Mouse (Mus musculus) kidney, postnatal 36 days (tissue): ENCODE results near the gene Olfr1489.
"Not testable (repeated sequence)": the region's sequence is repeated elsewhere in the genome, so short reads cannot be mapped to it uniquely, and the experiment has no call there.

Experiments used
- DNase-seq, 2 experiments: peaks; one replicate each; pipeline ENCODE4 v3.0.0; 2021 to 2022; ENCODE audit warnings: mixed read lengths in 2 of 2

The Olfr1489 gene

GRCm38 (mm10) chr19:13631321-13631720 is at the start of gene Olfr1489:
TSS of gene Olfr1489 (plus strand) at chr19:13631621.
- no peak for DNase-seq

GRCm38 (mm10) chr19:13583211-13583610 is 48.2 kb upstream of the Olfr1489 start, which contains the start of gene Olfr1484:
TSS of gene Olfr1484 (plus strand) at chr19:13583511.
- DNase-seq, result no peak

- DNase-seq, result not testable (repeated sequence)
Observed at GRCm38 (mm10) chr19:13617075-13617474, 14.3 kb upstream of the Olfr1489 start, which contains the start of gene Olfr1487. TSS of gene Olfr1487 (plus strand) at chr19:13617375.

GRCm38 (mm10) chr19:13650791-13651190 is 19.4 kb downstream of the Olfr1489 start, which contains the start of gene Olfr1490:
TSS of gene Olfr1490 (plus strand) at chr19:13651091.
- DNase-seq, result no peak
